Mouse (Mus musculus) frontal cortex, postnatal 10 days (tissue): ENCODE data around the gene Rab37.

ENCODE experiments used
- DNase-seq, 2 experiments: peaks; one replicate each; pipeline ENCODE4 v3.0.0; 2022; ENCODE audit warnings: low spot score in 2 of 2, mixed read lengths in 1 of 2

Rab37 gene

GRCm38 (mm10) chr11:115131768-115132381 lies 40.6 kb downstream of the Rab37 start:
- DNase-seq: no peak

DNA sequence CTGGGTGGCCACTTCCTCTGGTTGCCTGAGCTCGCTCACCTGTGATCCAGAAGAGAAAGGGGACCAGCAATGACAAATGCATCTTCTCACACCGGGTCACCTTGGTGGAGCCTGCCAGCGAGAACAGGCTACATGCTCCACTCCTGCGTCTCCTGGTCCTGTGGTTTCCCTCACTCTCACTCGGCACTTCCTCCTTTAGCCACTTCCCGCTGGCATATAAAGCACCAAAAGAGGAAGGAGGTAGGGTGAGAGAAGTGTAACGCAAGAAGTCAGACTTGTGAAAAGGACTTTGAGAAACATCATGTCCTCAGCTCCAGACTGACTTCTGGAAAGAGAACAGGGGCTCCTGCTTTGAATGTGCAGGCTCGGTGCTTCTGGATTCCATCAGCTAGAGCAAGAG lies 42.6 kb downstream of the Rab37 start, which contains the start of gene Cd300lf:
TSS of gene Cd300lf (minus strand) at position 193 of the 400 bp plus-strand sequence.
- DNase-seq: no peak

- DNase-seq: no peak
These were observed 47.5 kb downstream of the Rab37 start for GRCm38 (mm10) chr11:115138597-115139262.

- no peak for DNase-seq
These were observed 50.7 kb downstream of the Rab37 start for GRCm38 (mm10) chr11:115141970-115142369.

DNA sequence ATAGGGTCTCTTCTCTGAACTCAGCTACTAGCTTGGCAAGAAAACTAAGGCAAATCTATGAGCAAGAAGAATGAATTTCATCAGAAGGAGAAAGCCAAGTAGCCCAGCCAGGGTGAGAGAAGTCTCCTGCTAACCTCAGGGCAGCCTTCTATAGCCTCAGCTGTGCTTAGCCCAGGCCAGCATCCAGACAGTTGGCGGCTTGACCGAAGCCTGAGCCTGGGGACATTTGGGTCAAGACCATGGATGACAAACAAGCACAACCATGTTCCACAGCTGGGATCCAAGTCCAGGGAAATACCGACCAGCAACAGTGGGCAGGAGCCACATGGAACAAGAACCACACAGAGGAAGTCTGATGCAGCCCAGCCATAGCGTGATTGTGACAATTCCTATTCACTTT lies 56.6 kb downstream of the Rab37 start:
- DNase-seq: no peak

DNA sequence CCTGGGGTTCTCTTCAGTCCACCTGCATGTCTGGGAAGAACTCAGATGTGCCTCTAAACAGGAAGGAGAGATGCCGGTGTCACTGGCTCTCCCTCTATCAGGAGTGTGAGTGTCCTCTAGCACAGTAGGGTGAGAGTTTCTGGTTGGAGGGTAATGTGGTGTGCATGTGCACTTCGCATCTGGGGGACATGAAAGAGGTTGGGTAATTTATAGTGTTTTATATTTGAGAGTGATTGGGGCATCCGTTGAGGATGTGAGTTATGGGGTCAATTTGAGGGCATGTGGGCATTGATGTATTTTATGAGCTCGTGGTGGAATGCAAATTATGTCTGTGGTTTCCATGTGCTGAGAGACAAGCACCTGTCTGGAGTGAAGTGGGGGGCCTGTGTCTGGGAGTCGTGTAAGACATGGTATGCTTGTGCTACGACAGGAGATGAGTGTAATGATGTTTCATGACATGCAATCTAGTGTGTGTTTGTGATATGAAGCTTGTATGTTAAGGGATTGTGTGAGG lies 59.6 kb downstream of the Rab37 start:
- DNase-seq: no peak

DNA sequence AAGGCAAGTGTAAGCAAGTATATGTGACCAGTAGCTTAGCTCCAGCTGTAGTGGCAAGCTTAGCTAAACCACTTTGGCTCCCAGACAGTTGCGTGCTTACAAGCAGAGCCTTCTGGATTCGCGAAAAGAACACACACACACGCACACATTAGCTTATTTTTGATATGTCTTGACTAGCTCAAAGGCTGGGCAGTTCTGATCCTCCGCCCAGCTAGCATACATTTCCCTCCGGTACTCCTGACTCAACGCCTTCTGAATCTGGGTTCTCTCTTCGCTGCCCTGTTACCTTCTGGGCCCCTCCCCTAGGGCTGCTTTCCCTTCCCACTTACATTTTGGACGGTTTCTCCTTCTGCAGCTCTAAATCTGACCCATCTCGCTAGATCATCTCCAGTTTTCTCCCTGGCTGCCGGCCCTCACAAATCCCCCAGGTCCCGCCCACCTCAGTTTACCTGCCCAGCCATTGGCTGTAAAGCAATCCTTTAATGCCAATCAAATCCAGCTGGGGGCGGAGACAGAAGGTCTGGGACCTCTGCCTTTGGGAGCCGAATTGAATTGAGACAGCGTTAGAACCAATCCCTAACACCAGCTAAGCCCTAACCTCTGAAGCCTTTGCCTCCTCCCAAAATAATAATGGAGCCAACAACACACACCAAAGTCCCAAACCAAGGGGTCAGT lies 60.7 kb downstream of the Rab37 start:
- peak in 1 of 2 experiments; percentile 44 for DNase-seq

DNA sequence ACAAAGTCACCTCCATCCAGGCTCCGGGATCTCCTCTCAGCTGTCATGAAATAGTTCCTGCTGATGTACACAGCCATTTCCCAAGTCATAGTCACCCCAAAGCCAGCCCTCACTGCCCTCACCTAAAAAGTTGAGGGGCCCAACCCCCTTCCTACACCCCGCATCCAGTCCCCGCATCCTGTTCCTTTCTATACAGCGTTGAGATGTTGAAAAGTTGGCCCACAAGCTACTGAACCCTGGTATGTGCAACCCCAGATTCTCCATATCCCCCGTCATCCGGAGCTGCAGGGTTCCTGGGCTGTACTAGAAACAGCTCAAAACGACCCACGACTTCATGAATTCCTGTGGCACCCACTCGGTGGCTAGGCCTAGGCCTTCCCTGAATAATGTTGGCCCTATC lies 61.9 kb downstream of the Rab37 start:
- DNase-seq: no peak

DNA sequence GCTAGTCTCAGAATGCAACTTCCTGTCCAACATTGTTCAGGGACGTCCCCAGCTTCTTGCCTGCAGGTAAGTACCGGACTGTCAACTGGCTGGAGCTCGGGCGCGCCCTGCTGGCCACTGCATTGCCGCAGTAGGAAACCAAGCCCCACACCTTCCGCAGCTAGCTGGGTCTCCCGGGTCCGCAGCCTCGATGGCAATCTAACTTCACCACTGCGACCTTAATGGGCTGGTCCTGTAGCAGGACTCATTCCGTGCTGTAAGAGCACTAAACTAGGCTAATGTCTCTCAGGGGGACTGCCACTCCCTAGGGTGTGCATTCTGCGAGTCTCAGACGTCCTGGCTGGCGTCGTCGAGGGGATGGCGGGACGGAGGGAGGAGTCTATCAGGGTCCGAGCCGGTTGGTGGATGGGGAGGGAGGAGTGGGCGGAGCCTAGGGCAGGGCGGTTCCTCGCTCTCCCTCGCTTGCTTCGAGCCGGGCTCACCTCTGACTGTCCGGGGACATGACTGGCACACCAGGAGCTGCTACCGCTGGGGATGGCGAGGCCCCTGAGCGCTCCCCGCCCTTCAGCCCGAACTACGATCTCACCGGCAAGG lies 62.6 kb downstream of the Rab37 start:
- peak in 1 of 2 experiments; percentile 57 for DNase-seq

GRCm38 (mm10) chr11:115155053-115155634 lies 63.9 kb downstream of the Rab37 start:
- no peak for DNase-seq

DNA sequence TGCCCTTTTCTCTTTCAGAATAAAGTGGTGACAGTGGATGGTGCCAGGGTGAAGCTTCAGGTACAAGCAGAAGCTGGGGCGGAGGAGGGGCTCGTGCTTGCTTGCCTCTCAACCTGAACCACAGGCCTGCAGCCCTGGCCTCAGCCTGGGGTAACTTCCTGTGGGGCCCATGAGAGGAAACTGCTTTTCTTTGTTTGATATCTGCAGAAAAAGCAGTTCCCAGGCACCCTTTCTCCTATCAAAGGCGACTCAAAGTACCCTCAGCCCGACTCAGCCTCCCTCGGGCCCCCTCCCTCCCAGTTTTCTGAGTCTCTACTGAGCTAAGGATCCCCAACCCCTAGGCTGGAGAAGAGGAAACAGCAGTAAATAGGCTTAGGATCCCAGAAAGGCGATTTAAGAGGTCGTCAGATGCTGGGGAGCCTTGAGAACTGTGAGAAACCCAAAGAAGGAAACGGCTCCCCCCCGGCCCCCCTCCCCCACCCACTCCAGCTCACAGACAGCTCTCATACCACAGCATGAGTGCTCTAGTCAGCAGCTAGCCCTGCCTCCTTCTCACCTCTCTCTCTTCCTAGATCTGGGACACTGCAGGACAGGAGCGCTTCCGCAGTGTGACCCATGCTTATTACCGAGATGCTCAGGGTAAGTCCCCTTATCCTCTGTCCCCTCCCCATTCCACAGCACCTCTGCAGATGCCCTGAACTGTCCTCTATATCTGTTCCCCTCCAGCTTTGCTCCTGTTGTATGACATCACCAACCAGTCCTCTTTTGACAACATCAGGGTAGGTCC lies 66.9 kb downstream of the Rab37 start:
- no peak for DNase-seq

- DNase-seq: peak in 1 of 2 experiments; percentile 58
These were observed 69.0 kb downstream of the Rab37 start for GRCm38 (mm10) chr11:115160016-115160797.

DNA sequence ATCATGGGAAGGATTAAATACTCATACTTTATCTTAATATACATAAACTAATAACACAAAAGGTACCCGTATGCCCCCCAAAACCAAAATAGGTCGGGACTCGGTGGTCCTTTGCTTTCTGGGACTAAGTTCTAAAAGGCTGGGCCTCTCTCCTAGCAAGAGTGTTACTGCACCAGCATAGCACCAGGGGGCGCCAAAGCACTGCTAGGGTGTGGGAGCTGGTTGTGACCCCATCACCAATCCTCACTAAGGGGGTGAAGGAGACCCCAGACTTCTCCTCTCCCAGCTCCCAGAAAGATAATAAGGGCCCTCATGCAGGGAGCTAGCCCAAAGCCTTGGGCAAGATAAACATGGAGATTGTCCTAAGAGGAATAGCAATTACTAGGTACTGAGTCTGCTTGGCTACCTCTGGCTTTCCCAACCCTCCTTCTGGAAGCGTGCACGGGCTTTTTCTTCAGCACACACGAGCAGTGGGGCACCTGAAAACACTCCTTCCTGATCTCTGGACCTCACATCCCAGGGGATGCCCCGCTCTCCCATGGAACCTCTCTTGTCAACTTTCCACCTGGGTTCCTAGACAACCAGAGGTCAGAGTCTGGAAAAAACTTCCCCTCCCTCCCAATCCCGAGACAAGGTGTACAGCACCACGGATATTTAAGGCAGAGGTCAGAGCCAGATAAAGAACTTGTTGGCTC lies 69.8 kb downstream of the Rab37 start:
- DNase-seq: peak in 1 of 2 experiments; percentile 73

DNA sequence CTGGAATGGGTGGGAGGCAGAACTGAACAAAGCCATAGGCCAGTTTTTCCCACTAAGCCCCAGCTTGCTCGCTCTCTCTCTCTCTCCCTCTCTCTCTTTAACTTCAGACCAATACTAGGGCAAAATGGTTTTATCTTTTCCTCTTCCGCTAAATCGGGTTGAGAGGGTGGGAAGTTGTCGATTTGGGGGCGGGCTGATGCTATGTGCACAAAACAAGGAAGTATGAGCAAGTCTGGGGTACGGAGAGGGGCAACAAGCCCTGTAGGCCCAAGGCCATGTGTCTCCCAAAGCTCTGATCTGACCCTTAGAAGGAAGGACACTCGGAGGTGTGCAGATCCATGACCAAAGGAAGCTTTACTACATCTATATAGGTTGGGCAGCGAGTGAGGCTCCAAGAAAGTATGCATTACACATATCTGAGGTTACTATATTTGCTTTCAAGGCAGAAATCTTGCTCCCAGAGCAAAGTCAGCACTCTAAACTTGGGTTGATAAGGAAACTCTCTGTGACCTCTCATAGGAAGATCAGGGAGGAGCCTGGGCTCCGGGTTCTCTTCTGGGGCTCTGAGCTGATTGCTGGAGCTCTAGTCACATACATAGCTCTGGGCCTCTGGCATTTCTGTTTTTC lies 70.5 kb downstream of the Rab37 start:
- DNase-seq: peak in 1 of 2 experiments; percentile 7

GRCm38 (mm10) chr11:115162205-115162601 lies 71.0 kb downstream of the Rab37 start:
- no peak for DNase-seq

GRCm38 (mm10) chr11:115162832-115163480 lies 71.7 kb downstream of the Rab37 start, which contains the start of gene Slc9a3r1:
Slc9a3r1 (plus strand) TSS chr11:115163341.
- peak; percentile 91 to 92 for DNase-seq

DNA sequence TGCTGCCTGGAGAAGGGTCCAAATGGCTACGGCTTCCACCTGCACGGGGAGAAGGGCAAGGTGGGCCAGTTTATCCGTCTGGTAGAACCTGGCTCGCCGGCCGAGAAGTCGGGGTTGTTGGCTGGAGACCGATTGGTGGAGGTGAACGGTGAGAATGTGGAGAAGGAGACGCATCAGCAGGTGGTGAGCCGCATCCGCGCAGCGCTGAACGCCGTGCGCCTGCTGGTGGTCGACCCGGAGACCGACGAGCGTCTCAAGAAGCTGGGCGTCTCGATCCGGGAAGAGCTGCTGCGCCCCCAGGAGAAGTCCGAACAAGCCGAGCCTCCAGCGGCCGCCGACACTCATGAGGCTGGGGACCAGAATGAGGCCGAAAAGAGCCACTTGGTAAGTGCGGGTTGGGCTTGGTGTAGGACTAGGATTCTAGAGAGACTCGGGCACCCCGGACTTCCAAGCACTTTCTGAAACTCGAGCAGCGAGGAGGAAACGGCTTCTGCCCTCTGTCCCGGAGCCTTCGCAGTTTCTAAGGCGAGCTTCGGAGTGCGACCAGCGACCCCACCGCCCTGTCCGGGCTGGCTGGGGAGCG lies 72.4 kb downstream of the Rab37 start:
- no peak for DNase-seq

DNA sequence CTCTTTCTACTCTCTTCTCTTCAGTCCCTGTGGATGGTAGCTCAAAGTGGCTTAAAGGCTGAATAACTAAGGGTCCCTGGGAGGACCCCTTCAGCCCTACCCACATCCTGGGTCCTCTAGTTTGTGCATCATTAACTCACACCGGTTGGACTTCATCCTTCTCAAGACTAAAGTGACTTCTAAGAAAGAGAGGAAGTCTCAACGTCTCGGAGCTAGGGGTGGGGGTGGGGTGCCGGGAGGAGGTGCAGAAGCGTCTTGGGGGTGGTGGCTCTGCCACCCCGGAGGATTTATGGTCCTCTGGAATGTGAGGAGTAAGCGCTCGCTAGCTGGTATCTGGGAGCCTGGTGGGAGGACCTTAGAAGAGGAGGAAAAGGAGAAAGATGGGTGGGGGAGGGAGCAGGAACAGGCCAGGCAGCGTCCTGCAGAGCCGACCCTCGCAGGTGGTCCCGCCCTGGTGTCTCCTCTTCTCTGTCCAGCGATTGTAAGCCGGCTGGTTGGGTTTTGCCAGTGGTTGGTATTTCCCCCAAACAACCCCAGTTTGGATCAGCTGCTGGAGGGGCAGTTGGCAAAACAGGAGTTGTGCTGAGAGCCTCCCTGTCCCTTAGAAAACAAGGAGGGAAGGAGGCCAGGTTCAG lies 73.2 kb downstream of the Rab37 start:
- DNase-seq: no peak
